Mouse (Mus musculus): Measurements from ENCODE around the gene Pdk1. TPM values are rescaled to one million over a fixed set of nuclear protein-coding genes. Genes with fewer than 3 reads are reported as not detected.

Pdk1 gene
- total and polyA plus RNA-seq, 3 experiments, result 12.2 to 56.1 TPM; not detected in 1

DNA sequence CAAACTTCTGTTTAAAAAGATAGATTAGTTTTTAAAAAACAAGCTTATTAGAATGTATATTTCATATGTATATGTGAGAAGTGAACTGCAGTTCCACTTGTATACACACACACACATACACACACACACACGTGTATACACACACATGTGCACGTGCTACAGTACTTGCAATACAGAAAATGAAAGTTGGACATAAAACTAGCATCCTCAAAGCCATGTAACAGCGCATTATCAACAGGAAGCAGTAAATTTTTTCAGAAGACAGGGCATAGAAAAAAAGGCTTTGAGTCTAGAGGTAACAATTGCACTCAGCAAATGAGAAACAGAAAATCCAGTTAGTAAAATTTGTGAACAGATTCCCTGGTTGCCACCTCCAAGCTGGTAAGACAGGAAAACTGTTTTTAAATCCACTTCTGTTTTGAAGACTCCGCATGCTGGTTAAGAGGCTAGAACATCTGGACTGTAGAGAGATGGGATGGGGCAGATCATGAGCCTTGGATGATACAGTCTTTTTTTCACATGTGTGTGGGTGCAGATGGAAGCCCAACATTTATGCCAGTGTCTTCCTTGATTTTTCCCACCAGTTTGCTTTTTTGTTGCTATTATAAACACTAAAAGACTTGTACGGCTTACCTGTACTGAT lies 9.4 kb upstream of the Pdk1 start:
- peaks cover 2 to 3% of the 10 kb centered on the region in 2 experiments; a peak in 3 of 4 replicates for H3K27me3 ChIP-seq (ENCODE audit: control insufficient read depth in 1 of 2, insufficient read depth in 2 of 2, low read length in 2 of 2)

GRCm38 (mm10) chr2:71865022-71865421 lies 8.0 kb upstream of the Pdk1 start:
- no peak overlapping the region for H3K9ac ChIP-seq (ENCODE audit: control insufficient read depth, low read depth, low read length, poor library complexity, severe bottlenecking)
- H3K4me1 ChIP-seq (ENCODE audit: control insufficient read depth in 1 of 2, insufficient read depth in 2 of 2, low read length in 2 of 2), result peaks cover 0 to 3% of the 10 kb centered on the region in 2 experiments; a peak in 2 of 4 replicates
- DNase-seq (ENCODE audit: low read depth, low spot score), result no peak
- H3K79me2 ChIP-seq (ENCODE audit: control insufficient read depth, insufficient read depth, low read length, poor library complexity), result no peaks in the 10 kb centered on the region
- peaks cover 0 to 5% of the 10 kb centered on the region in 2 experiments; a peak in 2 of 4 replicates for H3K36me3 ChIP-seq (ENCODE audit: control insufficient read depth in 1 of 2, insufficient read depth in 2 of 2, low read length in 2 of 2)
- no peak overlapping the region for H3K27ac ChIP-seq (ENCODE audit: control insufficient read depth, low read depth, low read length)
- H3K4me3 ChIP-seq (ENCODE audit: control insufficient read depth in 1 of 2, insufficient read depth in 1 of 2, low read depth in 2 of 2, low read length in 2 of 2), result no peak overlapping the region
- TF ChIP-seq BHLHE40 (IDR thresholded peaks at IDR 0.05; ENCODE audit: borderline replicate concordance, low read depth, low read length) (no peak), USF1 (IDR thresholded peaks at IDR 0.05; ENCODE audit: low read depth, low read length) (no peak), ZKSCAN1 (IDR thresholded peaks at IDR 0.05; ENCODE audit: low read depth, low read length) (no peak), SIN3A (IDR thresholded peaks at IDR 0.05; ENCODE audit: low read length) (no peak), CHD2 (IDR thresholded peaks at IDR 0.05; ENCODE audit: low read length) (no peak), MEF2A (IDR thresholded peaks at IDR 0.05; ENCODE audit: extremely low read depth, insufficient replicate concordance, low read depth, low read length, poor library complexity, severe bottlenecking) (no peak), UBTF (IDR thresholded peaks at IDR 0.05; ENCODE audit: borderline replicate concordance, insufficient read depth, low read depth, low read length) (no peak), ELF1 (IDR thresholded peaks at IDR 0.05; ENCODE audit: low read depth, low read length) (no peak), MAX (IDR thresholded peaks at IDR 0.05; ENCODE audit: low read length) (no peak), TCF12 (IDR thresholded peaks at IDR 0.05; ENCODE audit: low read depth, low read length) (no peak), NELFE (IDR thresholded peaks at IDR 0.05; ENCODE audit: low read depth, low read length) (no peak), TBP (IDR thresholded peaks at IDR 0.05; ENCODE audit: low read depth, low read length) (no peak), CTCF (IDR thresholded peaks at IDR 0.05 in 2 of 3, conservative IDR thresholded peaks at IDR 0.05 in 1 of 3; ENCODE audit: control insufficient read depth in 1 of 3, insufficient read depth in 1 of 3, low read depth in 2 of 3, low read length in 3 of 3, poor library complexity in 1 of 3, severe bottlenecking in 1 of 3) (no peak), MAZ (IDR thresholded peaks at IDR 0.05; ENCODE audit: low read depth, low read length) (no peak), MYC (IDR thresholded peaks at IDR 0.05; ENCODE audit: low read depth, low read length) (no peak), ZMIZ1 (IDR thresholded peaks at IDR 0.05; ENCODE audit: low read depth, low read length) (no peak), MAFK (IDR thresholded peaks at IDR 0.05; ENCODE audit: borderline replicate concordance, low read depth, low read length) (no peak), USF2 (IDR thresholded peaks at IDR 0.05; ENCODE audit: borderline replicate concordance in 1 of 2, insufficient read depth in 1 of 2, low read depth in 1 of 2, low read length in 2 of 2) (no peak)
- no peaks in the 10 kb centered on the region for H3K9me3 ChIP-seq (replicated peaks; ENCODE audit: insufficient read depth, low read length)
- peaks cover 2 to 3% of the 10 kb centered on the region in 2 experiments; a peak in 3 of 4 replicates for H3K27me3 ChIP-seq (ENCODE audit: control insufficient read depth in 1 of 2, insufficient read depth in 2 of 2, low read length in 2 of 2)

More for the DNA sequence above, 9.4 kb upstream of the Pdk1 start:
- Histone ChIP-seq H3K79me2 (ENCODE audit: control insufficient read depth, insufficient read depth, low read length, poor library complexity) (no peaks in the 10 kb centered on the region), H3K9me3 (replicated peaks; ENCODE audit: insufficient read depth, low read length) (no peaks in the 10 kb centered on the region), H3K4me3 (ENCODE audit: control insufficient read depth in 1 of 2, insufficient read depth in 1 of 2, low read depth in 2 of 2, low read length in 2 of 2) (no peak overlapping the region), H3K36me3 (ENCODE audit: control insufficient read depth in 1 of 2, insufficient read depth in 2 of 2, low read length in 2 of 2) (peaks cover 0 to 5% of the 10 kb centered on the region in 2 experiments; a peak in 2 of 4 replicates), H3K9ac (ENCODE audit: control insufficient read depth, low read depth, low read length, poor library complexity, severe bottlenecking) (no peak overlapping the region), H3K27ac (ENCODE audit: control insufficient read depth, low read depth, low read length) (no peak overlapping the region), H3K4me1 (ENCODE audit: control insufficient read depth in 1 of 2, insufficient read depth in 2 of 2, low read length in 2 of 2) (peaks cover 0 to 3% of the 10 kb centered on the region in 2 experiments; a peak in 2 of 4 replicates)
- DNase-seq (ENCODE audit: low read depth, low spot score), result no peak
- TF ChIP-seq KAT2A (conservative IDR thresholded peaks at IDR 0.05; ENCODE audit: low read depth, low read length), result no peak
- TF ChIP-seq ZNF384 (IDR thresholded peaks at IDR 0.05; ENCODE audit: low read depth, low read length), result peak; percentile 42; the same call in 1 of the 2 replicates
- TF ChIP-seq EP300 (IDR thresholded peaks at IDR 0.05; ENCODE audit: low read depth in 1 of 2, low read length in 2 of 2), result no peak
- TF ChIP-seq MAFK (IDR thresholded peaks at IDR 0.05; ENCODE audit: borderline replicate concordance, low read depth, low read length), result no peak
- TF ChIP-seq GATA1 (IDR thresholded peaks at IDR 0.05; ENCODE audit: low read depth, low read length), result no peak
- no peak for TF ChIP-seq HCFC1 (IDR thresholded peaks at IDR 0.05; ENCODE audit: low read depth, low read length)
- peak; percentile 44; the same call in 1 of the 2 replicates for TF ChIP-seq MAX (IDR thresholded peaks at IDR 0.05; ENCODE audit: low read length)
- peak; percentile 25; the same call in 1 of the 2 replicates for TF ChIP-seq BHLHE40 (IDR thresholded peaks at IDR 0.05; ENCODE audit: borderline replicate concordance, low read depth, low read length)
- no peak for TF ChIP-seq TCF12 (IDR thresholded peaks at IDR 0.05; ENCODE audit: low read depth, low read length)

Data from MEL (cell line).